ENCODE assay signal across 11 mouse cellular contexts in genomic region chr8:3260127-3260811, GRCm38 (mm10). TPM values are rescaled to one million over a fixed set of nuclear protein-coding genes. Genes with fewer than 3 reads are reported as not detected.
DNase-seq lines count a peak whose midpoint lies in the region; ATAC-seq lines count a peak whose summit lies in the region.
"Had no signal": no experiment of that assay in that cellular context is flagged by ENCODE, and none has a peak within 500 bp of the region (broad histone marks: within the 10 kb centered on the region; RNA-seq: fewer than 3 reads in every experiment).

No protein-coding gene starts in this region.

- no peaks in the 10 kb centered on the region for H3K27me3 ChIP-seq in embryonic facial prominence, embryonic 14.5 days (replicated peaks; ENCODE audit: control insufficient read depth, insufficient read depth, low read length)
- no peaks in the 10 kb centered on the region for H3K27me3 ChIP-seq in hindbrain, embryonic 16.5 days (replicated peaks; ENCODE audit: control insufficient read depth, insufficient read depth, low read length)

- no peaks in the 10 kb centered on the region for H3K4me1 ChIP-seq in embryonic facial prominence, embryonic 14.5 days (ENCODE audit: control insufficient read depth, insufficient read depth, low read length)
- no peaks in the 10 kb centered on the region; the same call in 1 of the 2 replicates for H3K4me1 ChIP-seq in hindbrain, embryonic 16.5 days (ENCODE audit: control insufficient read depth, insufficient read depth, low read depth, low read length)

- ATAC-seq in embryonic facial prominence, embryonic 14.5 days (ENCODE audit: low read depth): peak; percentile 84
- peak; percentile 71 for ATAC-seq in hindbrain, embryonic 16.5 days
- ATAC-seq in erythroblast, adult 5-6 weeks (replicated peaks; ENCODE audit: low FRiP score, poor library complexity, severe bottlenecking): no peak

- H3K9me3 ChIP-seq in embryonic facial prominence, embryonic 14.5 days (ENCODE audit: control insufficient read depth, low read length): no peaks in the 10 kb centered on the region
- no peaks in the 10 kb centered on the region for H3K9me3 ChIP-seq in hindbrain, embryonic 16.5 days (ENCODE audit: control insufficient read depth, low read length)

- peaks cover 14% of the 10 kb centered on the region for H3K36me3 ChIP-seq in embryonic facial prominence, embryonic 14.5 days (ENCODE audit: control insufficient read depth, insufficient read depth, low read length)
- H3K36me3 ChIP-seq in hindbrain, embryonic 16.5 days (ENCODE audit: control insufficient read depth, insufficient read depth, low read length): peaks cover 16% of the 10 kb centered on the region

- 65% methylated on average over 9 of the region's 9 CpGs for whole genome bisulfite sequencing in embryonic facial prominence, embryonic 14.5 days
- 48% methylated on average over 9 of the region's 9 CpGs for WGBS in hindbrain, embryonic 16.5 days

- H3K4me3 ChIP-seq in embryonic facial prominence, embryonic 14.5 days (ENCODE audit: low read depth, low read length): no peak overlapping the region
- H3K4me3 ChIP-seq in hindbrain, embryonic 16.5 days (ENCODE audit: low read length): no peak overlapping the region

- no peak overlapping the region for H3K4me2 ChIP-seq in embryonic facial prominence, embryonic 14.5 days (ENCODE audit: low read depth, low read length)
- no peak overlapping the region for H3K4me2 ChIP-seq in hindbrain, embryonic 16.5 days (ENCODE audit: low read length)

- peak; percentile 33 to 66 for DNase-seq in lung, adult 18-20 months
- DNase-seq in lung, postnatal 14 days: no peak
- peak; percentile 62 for DNase-seq in embryonic facial prominence, embryonic 14.5 days (ENCODE audit: low spot score)
- peak; percentile 43 for DNase-seq in retina, adult 2 months (ENCODE audit: low read depth, low spot score)
- DNase-seq in left cerebral cortex, adult 18-20 months (ENCODE audit: low spot score in 2 of 2): no peak
- DNase-seq: adrenal gland, adult 2 months; cerebellum, postnatal 36 days; right cerebral cortex, postnatal 4 days; thymus, postnatal 14 days had no signal

- H3K27ac ChIP-seq in embryonic facial prominence, embryonic 14.5 days (replicated peaks; ENCODE audit: low read depth, low read length): no peak overlapping the region
- H3K27ac ChIP-seq in hindbrain, embryonic 16.5 days (ENCODE audit: low read depth, low read length): no peak overlapping the region

- no peak overlapping the region for H3K9ac ChIP-seq in embryonic facial prominence, embryonic 14.5 days (ENCODE audit: low read depth, low read length)
- no peak overlapping the region for H3K9ac ChIP-seq in hindbrain, embryonic 16.5 days (ENCODE audit: low read depth, low read length)

RNA-seq across cellular contexts. Expression of gene Insr, which starts 19.1 kb away (rescaled TPM):
- polyA plus RNA-seq in embryonic facial prominence, embryonic 14.5 days (2014; fragmentation: Nextera tagmentation; extraction: Ambion mirVana): 30.3 and 31.8 TPM in 2 replicates
- 51.2 and 53.4 TPM in 2 replicates for polyA plus RNA-seq in hindbrain, embryonic 16.5 days (2015; fragmentation: Nextera tagmentation; extraction: Ambion mirVana)
- 10 to 100 TPM; 41.3 to 41.5 TPM for total RNA-seq in left cerebral cortex, adult 18-20 months (2021)
- 13.6 and 21.7 TPM in 2 replicates for total RNA-seq in erythroblast, adult 5-6 weeks (2015; ENCODE audit: low replicate concordance)
- total RNA-seq in erythroblast, adult 5-6 weeks (2017; ENCODE audit: low replicate concordance): 8.3 and 13.1 TPM in 2 replicates

Comparison
In these comparisons a context has a peak if more than half of its experiments do, and no peak if none do; other contexts are left out.
1. DNase-seq: peak in lung, adult 18-20 months (2 of 2), embryonic facial prominence, embryonic 14.5 days (single experiment) and retina, adult 2 months (single experiment); none in lung, postnatal 14 days (single experiment) and left cerebral cortex, adult 18-20 months (0 of 2).